Mouse (Mus musculus) gastrocnemius, postnatal 10 days (tissue): ENCODE measurements at regions not wholly inside any gene's neighbourhood (a gene's known extent, or its start where the extent isn't known, plus 50 kb on each side); places are given as distances from the start of the nearest gene placed in this dataset.

Source experiments
- DNase-seq: peaks from one replicate; pipeline ENCODE4 v3.0.0; 2021; ENCODE audit warnings: mixed read lengths

DNA sequence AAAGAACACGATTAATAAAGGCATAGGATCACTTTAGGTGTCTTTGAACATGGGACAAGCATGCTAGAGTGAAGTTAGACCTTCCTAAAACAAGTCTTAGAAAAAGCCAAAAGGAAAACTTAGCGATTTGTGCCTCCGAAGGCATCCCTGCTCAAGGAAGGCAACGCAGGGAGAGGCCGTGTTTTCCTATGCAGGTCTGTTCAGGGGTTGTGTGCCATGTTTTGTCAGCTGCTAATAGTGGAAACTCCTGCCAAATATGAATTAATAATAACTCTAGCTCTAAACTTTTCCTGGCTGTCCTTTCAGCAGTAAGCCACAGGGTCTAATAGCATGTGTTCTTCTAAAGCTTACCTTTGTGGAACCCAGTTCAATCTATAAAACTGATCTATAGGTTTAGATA, 168.4 kb upstream of the Ccdc122 start:
- DNase-seq, result no peak

DNA sequence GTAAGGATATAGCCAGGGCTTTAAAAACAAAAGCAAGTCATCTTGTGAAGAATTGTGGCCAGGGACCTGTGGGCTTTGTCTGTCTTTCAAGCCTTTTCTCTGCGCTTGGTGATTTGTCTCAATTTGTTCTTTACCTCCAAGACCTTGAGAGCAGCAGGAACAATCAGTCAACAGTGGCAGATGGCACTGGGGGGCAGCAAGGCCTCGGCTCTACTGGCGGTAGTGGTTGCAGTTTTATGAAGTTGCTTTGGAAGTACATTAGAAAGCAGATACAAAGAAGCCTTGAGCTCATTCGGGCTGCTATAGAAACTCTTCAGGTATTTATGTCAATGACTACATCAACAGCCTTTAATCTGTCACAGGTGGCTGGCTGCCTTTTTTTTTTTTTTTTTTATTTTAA, 171.9 kb upstream of the Ccdc122 start:
- no peak for DNase-seq

DNA sequence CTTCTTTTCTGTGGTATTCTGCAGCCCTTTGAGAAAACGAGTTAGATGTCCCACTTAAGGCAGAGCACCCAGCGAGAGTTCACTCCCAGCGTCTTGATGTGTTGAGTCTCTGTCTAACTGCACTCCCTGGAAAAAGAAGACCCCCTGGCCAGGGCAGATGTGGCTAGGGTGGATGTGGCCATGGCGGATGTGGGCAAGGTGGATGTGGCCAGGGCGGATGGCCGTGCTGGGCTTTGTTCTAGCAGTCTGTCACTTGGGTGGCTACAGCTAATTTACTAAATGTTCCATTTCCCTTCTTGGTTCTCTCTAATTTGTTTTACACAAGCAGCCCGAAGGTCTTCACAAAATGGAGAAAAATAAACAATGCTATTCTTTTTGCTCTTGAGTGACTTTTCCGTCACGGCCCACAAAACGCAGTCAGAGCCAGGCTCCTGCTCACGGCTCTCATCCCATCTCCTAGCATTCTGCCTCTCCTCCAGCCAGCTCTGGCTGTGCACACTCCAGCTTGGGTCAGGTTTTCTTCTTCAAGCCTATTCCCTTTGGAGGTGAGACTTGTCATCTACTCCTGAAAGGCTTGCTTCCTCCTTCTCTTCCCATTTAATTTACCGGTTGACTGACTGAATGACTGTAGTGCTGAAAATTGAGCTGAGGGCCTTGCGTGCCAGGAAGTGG, 173.4 kb upstream of the Ccdc122 start:
- DNase-seq, result no peak

DNA sequence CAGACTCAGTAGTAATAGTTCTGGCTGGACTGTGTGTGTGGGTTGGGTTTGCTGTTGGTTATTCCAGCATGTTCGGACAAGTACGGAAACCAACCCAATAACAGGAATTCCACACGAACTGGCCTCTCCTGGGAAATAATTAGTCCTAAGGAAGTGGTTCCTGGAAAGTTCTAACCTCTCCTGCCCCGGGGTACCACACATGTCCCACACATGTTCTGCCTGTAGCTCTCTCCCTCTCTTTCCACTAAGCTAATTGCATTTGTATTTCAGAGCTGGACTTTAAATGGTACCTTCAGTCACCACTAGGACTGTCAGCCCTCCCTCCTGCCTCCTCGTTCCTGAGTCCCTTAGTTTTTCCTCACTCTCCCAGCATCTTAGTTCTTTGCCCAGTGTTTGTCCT, 178.2 kb upstream of the Ccdc122 start:
- no peak for DNase-seq

DNA sequence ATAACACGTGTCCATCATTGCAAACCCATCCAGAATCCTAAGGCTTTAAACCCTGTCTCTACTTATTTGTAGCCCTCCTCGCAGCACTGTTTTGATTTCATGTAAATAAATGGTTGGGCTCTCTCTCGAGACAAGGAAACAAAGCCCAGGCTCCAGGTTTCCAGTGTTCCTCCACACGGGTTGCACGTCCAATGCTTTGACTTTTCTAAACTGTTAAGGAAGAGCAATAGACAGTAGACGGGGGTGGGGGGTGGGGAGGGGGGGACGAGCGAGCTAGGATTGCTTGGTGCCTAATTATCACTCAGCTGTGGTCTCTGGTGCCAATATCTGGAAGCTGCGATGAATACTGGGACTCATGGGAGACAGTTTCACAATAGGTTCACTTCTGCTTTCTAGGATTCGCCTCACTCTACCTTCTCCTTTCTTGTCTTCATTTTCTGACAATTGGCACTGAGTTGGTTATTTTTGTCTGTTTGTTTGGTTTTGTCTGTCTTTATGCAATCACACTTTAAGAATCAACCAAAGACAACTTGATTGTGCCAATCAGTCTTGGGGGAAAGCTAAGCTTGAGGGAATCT, 179.3 kb upstream of the Ccdc122 start:
- DNase-seq, result no peak

DNA sequence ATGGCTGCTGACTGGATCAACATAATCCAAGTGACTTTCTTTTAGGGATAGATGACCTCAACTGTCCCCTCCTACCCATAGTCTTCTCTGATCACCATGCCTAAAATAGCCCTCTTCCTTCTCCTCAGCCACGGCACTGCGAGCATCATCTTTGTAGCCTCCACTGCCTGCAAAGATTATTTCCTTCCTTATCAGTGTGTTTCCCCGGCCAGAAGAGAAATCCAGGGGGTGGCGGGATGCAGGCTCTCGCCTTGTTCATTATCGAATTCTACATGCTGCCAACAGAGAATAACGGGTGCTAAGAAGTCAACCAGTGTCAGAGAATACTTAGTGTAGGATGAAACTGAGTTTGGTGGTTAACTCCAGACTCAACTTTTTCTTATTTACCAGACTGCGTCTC, 180.0 kb upstream of the Ccdc122 start:
- no peak for DNase-seq

DNA sequence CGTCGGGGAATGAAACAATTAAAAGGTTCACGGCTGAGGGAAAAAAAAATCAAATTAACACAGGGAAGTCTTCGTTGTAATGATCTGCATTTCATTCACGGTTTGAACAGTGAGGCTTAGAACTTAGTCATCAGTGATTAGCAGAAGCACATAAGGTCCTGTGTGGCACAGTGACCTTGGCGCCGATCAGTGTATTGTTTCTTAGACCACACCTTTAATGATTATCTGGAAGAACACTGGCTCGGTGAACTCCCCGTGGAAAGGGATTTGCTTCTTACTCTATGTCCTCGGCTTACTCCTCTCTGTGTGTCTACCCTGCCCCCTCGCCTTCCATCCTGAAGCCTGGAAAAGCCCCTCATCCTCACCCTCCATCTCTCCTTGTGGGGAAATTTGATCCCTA, 181.6 kb upstream of the Ccdc122 start:
- no peak for DNase-seq

DNA sequence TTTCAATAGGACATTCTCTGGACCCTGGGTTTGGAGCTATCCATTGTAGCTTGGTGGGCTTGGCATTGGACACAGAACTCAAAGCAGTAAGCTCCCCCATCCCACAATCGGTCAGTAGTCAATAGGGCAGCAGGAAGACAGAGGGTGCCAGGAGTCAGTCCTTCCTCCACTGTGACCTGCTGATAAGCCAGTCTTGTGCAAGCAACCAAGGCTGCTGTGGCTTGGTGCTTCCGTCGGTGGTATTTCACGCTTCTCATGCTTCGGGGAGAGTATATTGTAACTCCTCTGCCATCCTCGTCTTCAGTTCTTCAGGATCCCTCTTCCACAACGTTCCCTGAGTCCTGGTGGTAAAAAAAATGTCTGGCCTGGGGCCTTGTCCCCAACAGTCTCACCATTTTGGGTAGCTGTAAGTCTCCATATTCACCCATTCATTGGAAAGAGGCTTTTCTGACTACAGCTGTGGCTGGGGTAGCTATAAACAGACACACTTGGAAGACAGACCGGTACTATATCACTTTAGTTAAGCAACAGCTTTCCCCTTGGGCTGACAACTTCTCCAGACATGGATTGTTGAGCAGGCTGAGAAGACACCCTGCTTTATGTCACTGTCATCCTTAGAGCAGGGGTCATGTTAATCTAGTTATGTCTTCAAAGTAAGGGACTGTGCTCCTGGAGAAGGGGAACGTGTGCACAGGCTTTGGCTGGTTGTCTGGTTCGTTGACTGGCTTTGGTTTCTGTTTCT, 184.9 kb upstream of the Ccdc122 start:
- DNase-seq, result no peak

DNA sequence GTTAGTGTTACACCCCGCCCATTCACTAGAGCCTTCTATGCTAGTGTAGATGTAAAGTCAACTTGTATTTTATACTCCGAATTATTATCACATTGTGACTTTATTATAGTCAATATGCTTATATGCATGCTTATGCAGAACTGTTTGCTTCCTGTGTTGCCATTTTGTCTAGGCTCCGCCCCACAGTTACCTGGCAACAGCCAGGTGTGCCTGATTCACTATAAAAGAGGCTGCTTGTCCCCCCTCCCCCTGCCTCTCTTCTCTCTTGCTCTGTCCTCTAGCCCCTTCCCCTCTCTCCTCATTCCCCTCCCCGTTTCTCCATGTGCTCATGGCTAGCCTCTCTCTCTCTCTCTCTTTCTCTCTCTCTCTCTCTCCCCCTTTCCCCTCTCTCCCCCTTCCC, 185.9 kb upstream of the Ccdc122 start:
- no peak for DNase-seq

DNA sequence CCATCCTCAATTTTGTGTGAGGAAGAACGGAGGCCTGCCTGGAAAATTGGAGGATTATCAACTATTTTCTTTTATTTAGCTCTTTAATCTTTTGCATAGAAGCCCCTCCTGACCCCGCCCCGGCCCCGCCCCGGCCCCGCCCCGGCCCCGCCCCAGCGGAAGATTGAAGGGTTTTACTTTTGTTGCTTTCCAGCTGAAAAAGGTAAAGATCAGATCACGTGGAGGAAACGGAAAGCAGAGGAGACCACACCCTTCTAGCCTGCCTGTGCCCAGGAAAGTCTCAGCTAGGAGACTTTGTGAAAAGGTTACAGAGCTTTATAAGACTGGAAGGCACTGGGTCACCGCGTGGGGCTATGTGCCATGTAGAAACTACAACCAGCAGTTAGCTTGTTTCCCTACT, 186.5 kb upstream of the Ccdc122 start:
- no peak for DNase-seq

DNA sequence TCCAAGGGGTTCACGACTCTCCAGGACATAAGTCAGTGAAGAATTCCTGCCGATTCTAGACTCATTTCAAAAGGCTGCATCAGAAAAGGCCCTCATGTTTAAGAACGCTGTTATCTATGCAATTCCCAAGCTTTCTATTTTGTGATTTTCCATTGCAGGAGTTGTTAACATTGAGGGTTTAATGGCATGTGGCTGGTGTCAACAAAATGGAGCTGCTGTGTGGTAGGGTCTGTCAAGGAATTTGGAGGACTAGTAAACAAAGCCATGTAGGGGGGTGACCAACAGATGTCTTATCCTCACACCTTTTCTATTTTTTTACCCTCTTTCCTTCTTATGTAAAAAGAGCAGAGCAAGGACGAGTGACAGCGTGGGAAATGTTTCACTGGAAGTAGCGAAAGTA, 186.9 kb upstream of the Ccdc122 start:
- no peak for DNase-seq

DNA sequence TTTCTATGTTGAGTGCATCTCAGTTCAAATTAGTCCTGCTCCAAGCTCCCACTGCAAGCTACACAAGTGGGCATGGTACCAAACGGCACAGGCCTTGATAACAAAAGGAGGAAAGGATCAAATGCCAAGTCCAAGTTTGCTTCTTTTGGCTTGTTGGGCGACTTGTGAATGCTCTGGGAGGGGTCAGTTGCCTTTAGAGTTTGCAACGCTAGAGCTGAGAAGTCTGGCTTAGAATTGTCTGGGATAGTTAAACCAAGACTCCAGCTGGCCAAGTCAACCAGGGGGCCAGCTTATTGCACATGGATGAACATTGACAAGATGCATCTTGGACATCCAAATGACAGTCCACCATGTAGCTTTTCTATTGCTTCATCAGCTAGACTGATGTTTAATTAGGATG, 187.5 kb upstream of the Ccdc122 start:
- no peak for DNase-seq

DNA sequence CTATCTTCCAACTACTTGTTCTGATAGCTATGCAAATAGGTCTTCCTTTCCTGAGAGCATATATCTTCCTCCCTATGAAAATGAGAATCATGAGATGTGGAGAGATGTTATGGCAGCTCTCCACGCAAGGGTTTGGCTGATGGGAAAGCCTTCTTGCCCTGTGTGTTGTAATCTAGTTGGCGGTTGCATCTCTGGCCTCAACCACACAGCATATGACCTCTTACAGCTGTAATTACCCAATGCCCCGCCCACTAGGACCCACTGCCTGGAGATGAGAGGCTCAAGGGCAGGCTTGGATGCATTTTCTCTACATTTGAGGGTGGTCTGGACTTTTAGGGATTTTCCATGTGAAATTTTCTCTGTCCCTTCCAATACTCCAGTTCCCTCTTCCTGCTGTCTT, 190.9 kb upstream of the Ccdc122 start:
- DNase-seq, result no peak

DNA sequence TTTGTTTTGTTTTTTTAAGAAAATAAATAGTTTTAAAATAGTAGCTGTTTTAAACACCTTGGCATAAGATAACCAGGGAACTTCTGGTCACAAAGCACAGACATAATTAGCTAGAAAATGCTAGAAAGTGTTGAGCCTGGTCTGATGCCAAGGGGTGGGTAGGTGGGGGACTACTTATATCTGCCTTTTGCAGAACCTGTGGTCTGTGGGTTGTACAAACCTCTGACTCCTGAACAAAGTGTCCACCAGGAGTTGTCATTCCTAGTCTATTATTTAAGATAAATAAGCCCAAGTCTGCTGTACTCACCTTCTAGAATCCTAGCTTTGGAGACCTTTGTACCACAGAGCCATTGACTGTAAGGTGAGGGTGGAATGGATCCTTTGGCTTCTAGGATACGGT, 191.9 kb upstream of the Ccdc122 start:
- DNase-seq, result no peak

DNA sequence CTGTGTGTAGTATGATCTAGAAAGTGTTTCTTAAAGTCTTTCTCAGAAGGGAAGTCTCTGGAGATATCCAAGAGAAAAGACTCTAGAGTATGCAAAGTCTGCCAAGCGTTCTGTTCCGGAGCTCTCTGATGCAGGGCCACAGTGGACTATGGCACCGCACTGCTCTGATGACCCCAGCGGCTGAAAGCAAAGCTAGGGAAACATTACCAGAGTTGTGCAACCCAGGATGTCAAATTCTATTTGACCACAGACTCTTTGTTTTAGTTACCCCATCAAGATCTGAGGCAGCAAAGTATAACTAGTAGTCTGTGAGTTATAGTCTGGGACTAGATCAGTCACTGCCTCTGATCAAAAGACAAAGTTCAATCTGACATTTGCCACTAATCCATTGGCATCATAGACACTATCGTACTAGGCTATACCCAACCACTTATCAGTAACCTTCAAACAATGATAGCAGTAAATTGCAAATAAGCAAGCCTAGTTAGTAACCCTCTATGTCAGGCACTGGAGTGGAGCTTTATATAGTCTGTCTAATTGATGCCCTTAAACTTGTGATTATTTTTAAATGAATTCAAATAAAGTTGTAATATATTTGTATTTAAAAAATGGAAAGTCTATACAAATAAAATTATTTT, 198.9 kb upstream of the Ccdc122 start:
- no peak for DNase-seq

DNA sequence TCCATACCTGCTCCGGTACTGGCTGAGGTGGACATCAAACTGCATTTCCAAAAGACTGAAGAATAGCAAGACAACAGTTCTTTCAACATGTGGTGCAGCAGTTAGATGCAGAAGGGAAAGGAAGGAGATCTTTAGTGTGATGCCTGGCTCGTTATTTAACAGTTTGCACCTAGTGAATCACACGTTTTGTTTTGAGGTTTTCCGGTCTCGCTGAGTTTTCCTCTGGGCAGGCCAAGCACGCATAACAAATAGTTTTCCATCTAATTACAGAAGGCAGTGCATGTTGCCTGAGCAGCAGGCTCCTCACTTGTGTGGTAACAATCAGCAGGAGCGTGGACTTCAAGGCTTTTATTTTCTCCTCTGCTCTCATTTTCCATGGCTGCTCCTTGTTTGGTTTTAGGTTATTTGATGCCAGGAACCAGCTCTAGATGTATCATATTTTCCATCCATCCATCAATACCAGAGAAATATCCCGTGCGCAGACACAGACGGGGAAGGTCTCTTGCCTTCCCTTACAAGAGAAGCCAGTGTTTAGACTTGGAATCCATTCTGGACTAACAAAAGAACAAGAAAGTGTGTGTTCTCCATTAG, 199.6 kb upstream of the Ccdc122 start:
- no peak for DNase-seq

DNA sequence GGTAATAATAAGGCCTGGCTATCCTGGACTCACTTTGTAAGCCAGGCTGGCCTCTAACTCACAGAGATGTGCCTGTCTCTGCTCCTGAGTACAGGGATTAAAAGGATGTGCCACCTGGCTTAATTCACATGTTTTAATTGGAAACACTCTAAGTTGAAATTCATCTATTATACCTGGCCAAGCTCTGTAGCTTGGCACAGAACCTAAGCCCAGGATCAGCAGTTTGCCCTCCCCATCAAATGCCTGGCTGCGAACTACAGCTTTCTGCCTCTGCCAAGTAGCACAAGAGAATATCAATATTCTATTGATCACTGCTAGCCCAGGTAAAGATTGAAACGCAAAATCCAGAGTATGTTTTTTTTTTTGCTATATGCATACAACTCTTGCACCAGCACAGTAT, 200.3 kb upstream of the Ccdc122 start:
- no peak for DNase-seq

DNA sequence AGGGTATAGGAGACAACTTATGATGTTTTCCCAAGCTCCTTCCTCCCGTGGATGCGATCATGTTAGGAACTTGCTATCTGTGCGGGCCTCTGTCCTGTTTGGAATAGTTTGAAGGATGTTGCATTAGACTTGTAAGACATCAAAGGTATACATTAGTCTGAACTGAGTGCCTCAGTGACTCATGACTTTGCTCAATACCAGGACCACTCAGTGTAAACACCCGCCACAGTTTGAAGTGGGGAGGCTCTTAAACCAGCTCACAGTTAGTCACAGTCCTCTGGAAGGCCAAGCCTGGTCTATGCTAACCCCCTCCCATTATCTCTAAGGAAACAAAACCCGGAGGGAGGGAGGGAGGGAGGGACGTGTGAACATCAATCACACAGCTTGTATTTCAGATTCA, 202.5 kb upstream of the Ccdc122 start:
- DNase-seq, result no peak

DNA sequence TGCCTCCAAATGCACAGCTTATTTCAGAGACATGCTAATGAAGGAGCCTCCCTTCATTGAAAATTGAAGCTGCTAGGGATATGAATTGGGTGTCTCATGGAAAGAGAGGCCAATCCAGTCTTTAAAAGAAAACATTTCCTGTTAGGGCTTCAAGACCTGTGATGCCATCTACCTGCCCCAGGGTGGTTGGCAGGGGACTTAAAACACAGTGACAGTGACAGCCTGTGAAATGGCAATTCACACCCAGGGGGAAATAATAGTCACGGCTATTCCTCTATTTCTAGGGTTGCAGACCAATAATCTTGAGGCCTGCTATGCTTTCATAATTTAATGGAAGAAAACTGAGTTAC, 207.4 kb upstream of the Ccdc122 start:
- no peak for DNase-seq

DNA sequence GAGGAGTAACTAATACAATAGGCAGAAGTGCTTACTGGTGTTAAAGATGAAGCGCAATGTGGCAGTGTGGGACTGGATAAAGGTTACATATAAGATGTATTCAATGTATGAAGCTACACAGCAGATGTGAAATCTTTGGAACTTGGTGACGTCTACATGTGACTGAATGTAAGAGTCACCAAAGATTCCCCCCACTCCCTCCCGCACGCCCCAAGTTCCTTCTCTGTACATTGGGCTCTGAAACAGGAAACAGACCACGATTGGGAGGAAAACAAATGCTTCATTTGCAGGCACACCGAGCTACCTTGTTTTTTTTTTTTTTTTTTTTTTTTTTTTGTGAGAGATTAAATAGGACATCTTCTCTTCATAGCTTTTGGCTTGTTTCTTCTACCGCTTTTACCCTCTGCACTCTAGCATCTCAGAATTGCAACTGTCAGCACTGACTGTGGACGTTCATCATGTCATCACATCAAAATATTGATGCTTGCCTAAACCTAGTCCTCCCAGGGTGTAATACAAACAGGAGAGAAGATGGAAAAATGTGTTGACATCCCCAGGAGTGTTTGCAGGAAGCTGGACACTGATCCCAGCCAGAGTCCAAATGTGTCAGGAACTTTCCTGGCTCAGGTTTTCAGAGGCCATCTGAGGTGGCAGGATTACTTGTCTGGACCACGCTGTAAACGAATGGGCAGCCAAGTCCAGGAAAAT, 208.0 kb upstream of the Ccdc122 start:
- no peak for DNase-seq

DNA sequence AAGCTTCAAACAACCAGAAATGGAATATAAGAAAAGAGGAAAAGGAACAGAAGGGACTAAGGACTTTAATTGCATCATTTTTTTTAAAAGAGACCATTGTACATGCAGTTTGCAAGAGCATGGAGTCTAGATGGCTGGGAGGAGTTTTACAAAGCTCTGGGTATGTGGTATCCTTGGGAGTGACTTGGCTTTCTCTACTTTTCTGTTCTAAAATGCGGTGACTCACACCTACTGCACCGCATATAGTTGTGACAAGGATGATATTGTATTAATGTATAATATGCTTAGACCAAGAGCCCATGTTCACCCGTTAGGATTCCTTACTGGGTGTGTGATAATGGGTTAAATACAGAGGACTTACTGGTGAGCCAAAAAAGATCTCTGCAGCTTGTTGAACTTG, 212.5 kb upstream of the Ccdc122 start:
- no peak for DNase-seq

DNA sequence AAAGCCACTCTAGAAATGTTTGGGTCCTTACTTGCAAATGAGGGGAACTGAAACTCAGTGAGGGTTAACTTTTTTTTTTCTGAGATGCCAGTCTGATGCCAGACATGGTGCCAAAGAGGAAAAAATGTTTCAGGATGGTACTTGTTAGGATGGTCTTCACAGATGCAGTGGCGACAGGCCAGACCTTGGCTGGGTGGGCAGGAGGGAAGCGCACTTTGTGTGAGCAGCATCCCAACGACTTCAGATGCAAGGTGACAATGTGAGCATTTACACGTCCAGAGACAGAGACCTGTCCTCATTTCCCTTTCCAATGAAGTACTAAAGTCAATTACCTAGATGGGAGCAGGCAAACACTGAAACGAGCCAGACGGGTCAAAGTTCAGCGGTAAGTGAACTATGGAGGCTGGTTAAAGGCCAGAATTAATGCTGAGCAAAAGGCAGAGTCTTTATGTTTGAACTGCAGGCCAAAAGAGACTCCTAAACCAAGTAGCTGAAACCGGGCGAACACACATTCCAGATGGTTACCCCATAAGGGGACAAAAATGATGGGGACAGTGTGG, 213.7 kb upstream of the Ccdc122 start:
- no peak for DNase-seq
